Mouse (Mus musculus): ENCODE results near the gene Fgfr2.
A peak's percentile ranks its signal among the peaks of the same experiment; 100 is the strongest.

The Fgfr2 gene

GRCm38 (mm10) chr7:132930850-132931559 is 192.1 kb downstream of the Fgfr2 start, which contains the start of gene Zranb1:
Gene Zranb1, plus strand, starts transcription at chr7:132931142.
- DNase-seq: peak; percentile 98

GRCm38 (mm10) chr7:132930055-132930454 is 193.1 kb downstream of the Fgfr2 start:
- DNase-seq: no peak

GRCm38 (mm10) chr7:132927201-132927600 is 195.9 kb downstream of the Fgfr2 start:
- no peak for DNase-seq

DNA sequence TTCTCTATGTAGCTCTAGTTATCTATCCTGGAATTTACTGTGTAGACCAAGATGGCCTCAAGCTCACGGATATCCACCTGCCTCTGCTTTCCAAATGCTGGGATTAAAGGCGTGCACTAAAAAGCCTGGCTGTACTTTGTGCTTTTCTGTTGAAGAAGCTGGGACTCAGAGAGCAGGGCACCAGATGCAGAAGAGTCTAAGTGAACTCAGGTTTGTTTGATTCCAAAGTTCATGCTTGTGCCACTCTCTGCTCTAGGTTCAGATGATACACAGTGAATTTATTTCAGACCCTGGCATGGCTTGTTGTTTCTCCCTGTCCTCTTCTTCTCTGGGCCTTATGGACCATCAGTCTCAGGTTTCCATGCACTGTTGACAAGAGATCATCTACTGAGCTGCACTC is 197.9 kb downstream of the Fgfr2 start:
- DNase-seq: no peak

DNA sequence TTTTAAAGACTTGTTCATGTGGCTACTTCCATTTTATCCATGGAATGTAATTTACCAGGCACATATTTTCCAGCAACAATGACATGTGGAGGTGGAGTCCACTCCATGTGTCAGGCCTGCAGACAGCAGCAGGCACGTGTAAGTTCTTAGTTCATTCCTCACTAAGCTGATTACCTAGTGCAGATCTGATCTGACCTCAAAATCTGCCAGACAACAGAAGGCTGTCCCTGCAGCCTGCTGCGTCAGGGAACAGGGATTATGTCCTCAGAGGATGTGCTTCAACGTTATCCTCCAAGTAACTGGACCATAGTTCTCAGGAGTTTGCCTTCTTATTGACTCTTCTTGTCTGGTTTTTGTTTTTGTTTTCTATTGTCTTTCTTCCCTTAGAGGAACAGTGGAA is 201.2 kb downstream of the Fgfr2 start:
- no peak for DNase-seq

- DNase-seq: no peak
Observed at GRCm38 (mm10) chr7:132903796-132904195, 219.4 kb downstream of the Fgfr2 start.

- no peak for DNase-seq
Observed at GRCm38 (mm10) chr7:132900826-132901531, 222.2 kb downstream of the Fgfr2 start.

DNA sequence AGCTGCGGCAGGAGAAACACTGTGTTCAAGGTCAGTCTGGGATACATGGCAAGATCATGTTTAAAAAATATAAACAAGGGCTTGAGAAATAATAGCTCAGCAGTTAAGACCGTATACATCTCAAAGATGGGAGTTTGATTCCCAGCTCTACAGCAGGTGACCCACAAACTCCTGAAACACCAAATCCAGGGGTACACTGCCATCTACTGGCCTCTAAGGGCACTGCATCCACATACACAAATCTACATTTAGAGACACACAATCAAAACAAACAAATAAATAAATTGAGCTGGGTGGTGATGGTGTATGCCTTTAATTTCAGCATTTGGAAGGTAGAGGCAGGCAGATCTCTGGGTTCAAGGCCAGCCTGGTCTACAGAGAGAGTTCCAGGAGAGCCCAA is 224.9 kb downstream of the Fgfr2 start:
- DNase-seq: peak; percentile 22

DNA sequence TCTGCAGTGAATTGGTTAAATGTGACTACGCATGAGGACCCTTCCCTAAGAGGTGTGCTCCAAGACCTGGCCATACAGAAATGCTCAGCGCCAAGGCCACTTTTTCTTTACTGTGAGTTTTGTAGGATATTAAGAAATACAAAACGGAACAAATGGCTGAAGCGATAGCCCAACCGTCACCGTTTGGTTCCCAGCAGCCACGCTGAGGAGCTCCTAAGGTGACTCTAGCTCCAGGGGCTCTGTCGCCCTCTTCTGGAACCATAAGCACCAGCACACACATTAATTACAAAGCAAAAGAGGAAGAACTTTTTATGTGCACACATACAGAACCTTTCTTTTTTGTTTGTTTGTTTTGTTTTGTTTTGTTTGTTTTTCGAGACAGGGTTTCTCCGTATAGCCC is 225.9 kb downstream of the Fgfr2 start:
- no peak for DNase-seq

DNA sequence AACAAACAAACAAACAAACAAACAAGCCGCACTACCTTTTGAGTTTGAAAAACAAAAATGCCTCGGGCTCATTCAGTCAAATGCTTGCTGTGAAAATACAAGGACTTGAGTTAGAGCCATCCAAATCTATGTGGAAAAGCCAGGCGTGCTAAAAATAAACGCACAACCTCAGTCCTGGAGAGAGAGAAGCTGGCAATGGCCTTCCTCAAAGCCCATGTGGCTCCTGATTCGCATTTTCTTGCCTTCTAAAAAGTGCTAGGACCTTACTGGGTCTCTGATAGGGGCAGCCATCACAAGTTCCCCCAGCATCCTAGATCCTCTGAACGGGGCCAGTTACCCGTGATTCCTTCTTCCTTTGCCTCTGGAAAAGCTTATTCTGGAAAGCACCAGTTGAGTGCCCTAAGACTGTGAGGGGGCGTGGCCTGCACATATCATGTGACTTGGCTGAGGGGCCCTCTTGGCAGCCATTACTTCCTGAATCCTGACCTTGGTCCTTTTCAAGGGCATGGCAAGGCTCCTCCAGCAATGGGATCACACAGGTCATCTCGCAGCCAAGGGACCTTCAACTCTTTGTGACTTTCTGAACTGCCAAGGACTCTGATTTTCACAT is 226.8 kb downstream of the Fgfr2 start:
- DNase-seq: peak; percentile 42

- DNase-seq: peak; percentile 62
Observed at GRCm38 (mm10) chr7:132894841-132895555, 228.2 kb downstream of the Fgfr2 start.

DNA sequence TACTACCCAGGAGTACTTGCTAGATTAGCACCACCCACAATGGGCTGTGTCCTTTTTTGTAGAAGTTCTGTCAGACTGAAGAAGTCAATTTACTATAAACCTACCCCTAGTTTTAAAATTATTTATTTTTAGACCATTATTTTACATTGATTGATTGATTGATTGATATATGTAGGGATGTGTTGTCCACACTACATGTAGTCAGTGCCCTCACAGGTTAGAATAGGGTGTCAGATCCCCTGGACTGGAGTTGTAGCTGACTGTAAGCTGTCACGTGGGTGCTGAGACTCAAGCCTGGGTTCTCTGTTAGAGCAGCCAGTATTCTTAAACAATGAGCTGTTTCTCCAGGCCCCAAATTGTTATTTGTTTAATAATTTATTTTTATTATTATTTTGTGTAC is 229.8 kb downstream of the Fgfr2 start:
- no peak for DNase-seq

GRCm38 (mm10) chr7:132892806-132893205 is 230.3 kb downstream of the Fgfr2 start:
- no peak for DNase-seq

DNA sequence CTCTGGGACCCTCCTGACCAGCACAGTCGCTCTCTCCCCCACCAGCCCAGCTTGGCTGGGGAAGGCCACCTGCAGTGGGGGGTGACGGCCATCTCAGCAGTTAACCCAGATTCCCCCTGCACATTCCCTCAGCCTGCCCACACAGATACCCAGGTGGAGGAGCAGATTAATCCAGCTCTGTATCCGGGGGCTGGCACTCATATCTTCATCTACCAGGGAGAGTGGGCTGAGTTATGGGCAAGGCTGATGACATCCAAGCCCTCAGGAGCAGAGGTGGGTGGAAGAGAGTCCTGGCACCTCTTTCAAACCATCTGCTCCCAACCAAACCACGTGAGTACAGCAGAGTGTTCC is 230.9 kb downstream of the Fgfr2 start:
- peak; percentile 83 for DNase-seq

- DNase-seq: peak; percentile 84
Observed at GRCm38 (mm10) chr7:132891561-132892310, 231.4 kb downstream of the Fgfr2 start.

DNA sequence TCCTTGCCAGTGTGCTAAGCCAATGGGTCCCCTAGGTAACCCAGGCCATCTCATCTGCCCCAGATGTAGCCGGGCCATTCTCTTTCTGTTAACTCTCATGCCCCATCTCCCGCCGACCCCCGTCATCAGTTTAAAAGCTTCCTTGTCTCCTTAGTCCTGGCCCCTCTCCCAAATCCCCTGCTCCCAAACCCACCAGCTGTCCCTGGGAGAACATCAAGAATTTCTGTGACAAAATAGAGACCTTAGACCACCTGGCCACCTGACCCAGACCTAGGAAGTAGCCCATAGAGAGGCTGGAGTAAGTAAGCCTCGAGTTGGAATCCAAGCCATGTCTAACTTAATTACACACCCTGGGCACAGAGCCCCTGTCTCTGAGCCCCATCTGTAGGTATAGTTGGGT is 232.9 kb downstream of the Fgfr2 start:
- DNase-seq: peak; percentile 17

DNA sequence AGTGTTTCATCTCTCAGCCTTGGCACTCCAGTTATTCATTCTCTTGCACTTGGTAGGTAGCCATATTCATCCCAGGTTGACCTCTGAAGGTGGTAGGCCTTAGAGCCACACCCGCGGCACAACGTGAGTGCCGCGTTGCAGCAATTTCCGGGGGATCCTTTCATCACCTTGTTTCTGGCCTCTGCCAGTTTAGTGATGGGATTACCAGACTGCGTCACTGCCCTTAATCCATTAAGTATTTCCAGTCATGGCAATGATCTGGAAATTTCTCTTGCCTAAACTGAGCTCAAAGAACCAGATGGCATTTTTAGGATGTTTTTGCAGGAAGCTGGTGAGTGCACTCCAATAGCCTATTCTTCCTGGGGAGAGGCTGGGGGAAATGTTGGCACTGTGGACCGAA is 233.5 kb downstream of the Fgfr2 start:
- DNase-seq: no peak

DNA sequence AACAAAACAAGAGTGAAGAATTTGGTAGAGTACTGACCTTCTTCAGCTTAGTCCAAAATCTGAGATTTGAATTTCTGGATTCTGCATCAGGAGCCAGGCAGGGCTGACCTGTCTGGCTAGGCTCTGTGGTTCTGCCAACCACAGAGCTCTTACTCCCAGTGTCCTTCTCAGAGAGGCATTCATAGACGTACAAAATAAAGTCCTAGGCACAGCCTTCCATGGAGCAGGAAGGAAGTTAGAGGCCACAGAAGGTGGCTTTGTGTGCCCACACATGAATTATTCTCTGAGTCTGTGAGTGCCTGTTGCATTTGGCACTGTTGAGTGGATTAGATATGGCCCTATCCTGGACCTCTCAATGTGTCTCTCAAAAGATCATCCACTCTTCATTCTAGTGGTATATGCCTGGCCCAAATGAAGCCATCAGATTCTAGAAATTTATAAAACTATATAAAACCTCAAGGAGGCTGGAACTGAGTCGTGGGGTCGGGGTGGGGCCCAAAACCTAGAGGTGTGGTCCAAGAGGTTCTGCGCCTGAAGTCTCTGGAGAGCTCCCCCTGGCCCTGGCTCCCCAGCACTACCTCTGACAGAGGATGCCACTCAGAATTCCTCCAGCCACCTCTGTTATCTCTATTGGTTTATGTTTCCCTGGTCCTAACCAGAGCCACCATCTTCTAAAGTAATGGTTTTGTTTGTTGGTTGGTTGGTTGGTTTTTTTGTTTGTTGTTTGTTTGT is 234.5 kb downstream of the Fgfr2 start:
- no peak for DNase-seq

DNA sequence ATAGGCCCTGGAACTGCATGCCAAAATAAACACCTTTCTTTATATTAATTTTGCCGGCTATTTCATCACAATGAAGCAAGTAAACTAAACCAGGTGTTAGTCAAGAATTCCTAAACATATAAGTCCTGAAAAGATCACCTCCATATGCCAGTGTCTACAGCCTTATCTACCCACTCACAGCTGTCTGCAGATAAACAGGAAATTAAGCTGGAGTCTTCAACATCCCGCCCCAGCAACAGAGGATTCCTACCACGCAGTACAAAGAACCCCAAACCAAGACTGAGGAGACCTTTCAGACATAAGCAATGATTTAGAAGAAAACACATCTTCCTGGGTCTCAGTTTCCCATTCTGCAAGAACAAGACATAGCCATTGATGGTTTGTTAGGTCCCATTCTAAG is 235.1 kb downstream of the Fgfr2 start:
- no peak for DNase-seq

DNA sequence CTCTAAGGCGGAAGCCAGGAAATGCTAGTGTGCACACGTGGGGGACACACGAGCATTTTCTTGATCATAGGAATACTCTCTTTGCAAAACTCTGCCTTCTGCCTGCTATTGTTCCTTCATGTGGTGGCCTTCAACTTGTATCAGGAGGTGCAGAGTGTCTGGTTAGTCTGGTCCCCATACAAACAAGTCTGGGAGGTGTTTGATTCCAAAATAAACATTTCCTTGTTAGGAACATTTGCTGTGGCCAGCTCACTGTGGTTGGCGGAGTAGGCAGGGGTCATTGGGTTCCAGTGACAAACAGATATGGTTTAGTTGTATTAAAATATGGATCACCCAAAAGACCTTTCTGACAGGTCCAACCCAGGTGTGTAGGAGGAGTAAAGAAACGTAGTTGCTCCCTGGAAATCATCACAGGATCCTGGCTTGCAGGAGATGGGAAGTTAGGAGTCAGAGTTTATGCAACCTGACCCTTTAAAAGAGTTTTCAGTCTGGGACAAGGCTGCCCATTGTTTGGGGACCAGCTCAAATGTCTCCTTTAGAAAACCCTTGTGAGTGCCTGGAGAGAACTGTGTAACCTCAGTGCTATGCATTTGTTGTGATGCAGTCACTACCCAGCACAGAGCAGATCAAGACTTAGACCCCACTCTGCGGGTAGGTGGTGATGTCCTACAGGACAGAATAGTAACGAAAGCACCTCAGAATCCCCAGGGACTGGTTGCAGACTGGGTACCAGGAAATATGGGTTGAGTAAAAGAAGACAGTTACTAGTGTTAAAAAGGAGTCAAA is 235.9 kb downstream of the Fgfr2 start:
- DNase-seq: no peak

DNA sequence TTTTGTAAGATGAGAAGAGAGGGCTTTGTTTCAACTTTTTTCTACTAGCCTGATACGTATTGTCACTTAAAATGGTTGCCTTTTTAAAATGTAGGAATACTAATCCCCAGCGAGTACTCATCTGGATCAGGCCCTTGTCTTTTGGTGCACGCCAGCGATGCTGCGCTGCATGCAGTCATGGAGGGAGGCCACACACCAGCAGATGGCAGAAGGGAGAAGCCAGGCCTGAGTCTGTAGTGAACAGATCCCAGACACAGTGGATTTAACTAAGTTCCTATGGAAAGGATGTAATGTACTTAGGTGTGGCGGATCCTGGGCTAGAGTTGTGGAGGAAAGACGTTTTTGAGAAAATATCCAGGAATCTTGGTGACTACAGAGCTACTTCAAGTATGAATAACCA is 239.1 kb downstream of the Fgfr2 start:
- peak; percentile 12 for DNase-seq

Data from cerebellum, adult 11 months (tissue).